Mouse (Mus musculus): ENCODE measurements around the gene Tmem259. TPM values are rescaled to one million over a fixed set of nuclear protein-coding genes. Genes with fewer than 3 reads are reported as not detected.

Gene Tmem259
- polyA plus RNA-seq, 1 experiment from 2014 or later: 145 TPM

- no peak for DNase-seq (ENCODE audit: low read depth, low spot score)
- ChIA-PET POLR2A (interaction anchor here (0.6 to 2.0 kb wide), 5 partner anchors 42 to 117 kb away, joined by 3 to 6 read pairs (median 4); no protein-coding TSS in a partner anchor), CTCF (interaction anchor here (0.7 to 2.1 kb wide), 5 partner anchors 18 to 257 kb away, joined by 3 to 7 read pairs (median 4); partner anchors contain the start of gene Cbarp)
- no peak for ATAC-seq
- in situ Hi-C loops (cut with MboI; ENCODE audit: low pct_unique_long_range_greater_than_20kb): loop anchor here (5.0 to 10.0 kb wide), 4 partner anchors 83 to 265 kb away; partner anchors contain the start of gene Cbarp
- no peak for TF ChIP-seq CTCF (IDR thresholded peaks at IDR 0.05)
- H3K27me3 ChIP-seq: no peaks in the 10 kb centered on the region
These were observed 5.2 kb upstream of the Tmem259 start for GRCm38 (mm10) chr10:79989272-79989786.

- ATAC-seq (no peak), DNase-seq (ENCODE audit: low read depth, low spot score) (no peak)
- ChIA-PET POLR2A (interaction anchor here (0.8 to 2.0 kb wide), 5 partner anchors 65 to 164 kb away, joined by 3 to 5 read pairs (median 3); no protein-coding TSS in a partner anchor), CTCF (interaction anchor here (1.1 to 2.1 kb wide), 2 partner anchors 152 to 176 kb away, joined by 4 to 7 read pairs; partner anchors contain the start of gene Cbarp)
- no peak for TF ChIP-seq CTCF (IDR thresholded peaks at IDR 0.05)
- no peaks in the 10 kb centered on the region for H3K27me3 ChIP-seq
- in situ Hi-C loops (cut with MboI; ENCODE audit: low pct_unique_long_range_greater_than_20kb): loop anchor here (5.0 to 10.0 kb wide), 4 partner anchors 84 to 266 kb away; partner anchors contain the start of gene Cbarp
These were observed 4.6 kb upstream of the Tmem259 start, which contains the start of gene Cnn2 for GRCm38 (mm10) chr10:79988506-79989271. Gene Cnn2, plus strand, starts transcription at chr10:79988584.

GRCm38 (mm10) chr10:79987771-79988505, 3.8 kb upstream of the Tmem259 start:
- ChIA-PET CTCF (interaction anchor here (1.1 to 3.9 kb wide), 6 partner anchors 43 to 177 kb away, joined by 3 to 46 read pairs (median 4); partner anchors contain the start of gene Cbarp), POLR2A (interaction anchor here (0.8 to 2.0 kb wide), 7 partner anchors 66 to 167 kb away, joined by 3 to 5 read pairs (median 4); no protein-coding TSS in a partner anchor)
- H3K27me3 ChIP-seq: no peaks in the 10 kb centered on the region
- DNase-seq (ENCODE audit: low read depth, low spot score) (no peak), ATAC-seq (no peak)
- TF ChIP-seq CTCF (IDR thresholded peaks at IDR 0.05): no peak
- in situ Hi-C loops (cut with MboI; ENCODE audit: low pct_unique_long_range_greater_than_20kb): loop anchor here (5.0 to 10.0 kb wide), 4 partner anchors 84 to 267 kb away; partner anchors contain the start of gene Cbarp

- CTCF ChIA-PET: interaction anchor here (0.9 to 3.9 kb wide), 11 partner anchors 44 to 179 kb away, joined by 3 to 46 read pairs (median 3); partner anchors contain the start of genes Cbarp and Cirbp
- ATAC-seq: no peak
These were observed 2.8 kb upstream of the Tmem259 start for GRCm38 (mm10) chr10:79986963-79987362.

GRCm38 (mm10) chr10:79986232-79986878, 2.2 kb upstream of the Tmem259 start:
- TF ChIP-seq CTCF (IDR thresholded peaks at IDR 0.05): no peak
- no peaks in the 10 kb centered on the region for H3K27me3 ChIP-seq
- ATAC-seq (no peak), DNase-seq (ENCODE audit: low read depth, low spot score) (no peak)
- CTCF ChIA-PET: interaction anchor here (0.9 to 3.9 kb wide), 11 partner anchors 27 to 180 kb away, joined by 3 to 46 read pairs (median 3); partner anchors contain the start of genes Cbarp, Cirbp and Wdr18
- in situ Hi-C loops (cut with MboI; ENCODE audit: low pct_unique_long_range_greater_than_20kb): loop anchor here (5.0 to 10.0 kb wide), 4 partner anchors 86 to 268 kb away; partner anchors contain the start of gene Cbarp
- POLR2A ChIA-PET: interaction anchor here (0.5 to 1.6 kb wide), 12 partner anchors 8 to 179 kb away, joined by 3 to 6 read pairs (median 4); partner anchors contain the start of gene Cbarp

More at GRCm38 (mm10) chr10:79986963-79987362, 2.8 kb upstream of the Tmem259 start:
- DNase-seq (ENCODE audit: low read depth, low spot score): no peak
- POLR2A ChIA-PET: interaction anchor here (0.5 to 1.6 kb wide), 8 partner anchors 65 to 171 kb away, joined by 3 to 6 read pairs (median 4); partner anchors contain the start of gene Cbarp
- in situ Hi-C loops (cut with MboI; ENCODE audit: low pct_unique_long_range_greater_than_20kb): loop anchor here (5.0 to 10.0 kb wide), 4 partner anchors 85 to 268 kb away; partner anchors contain the start of gene Cbarp
- no peak for TF ChIP-seq CTCF (IDR thresholded peaks at IDR 0.05)
- no peaks in the 10 kb centered on the region for H3K27me3 ChIP-seq

- H3K27me3 ChIP-seq: no peaks in the 10 kb centered on the region
- ChIA-PET POLR2A (interaction anchor here (0.5 to 1.6 kb wide), 14 partner anchors 9 to 179 kb away, joined by 3 to 6 read pairs (median 3); partner anchors contain the start of genes Cbarp and Sbno2), CTCF (interaction anchor here (1.0 to 3.9 kb wide), 18 partner anchors 11 to 180 kb away, joined by 3 to 46 read pairs (median 4); partner anchors contain the start of genes Cbarp, Cirbp, Med16 and Wdr18)
- no peak for ATAC-seq
- TF ChIP-seq CTCF (IDR thresholded peaks at IDR 0.05): no peak
- DNase-seq (ENCODE audit: low read depth, low spot score): no peak
- in situ Hi-C loops (cut with MboI; ENCODE audit: low pct_unique_long_range_greater_than_20kb): loop anchor here (5.0 to 10.0 kb wide), 4 partner anchors 87 to 269 kb away; partner anchors contain the start of gene Cbarp
These were observed 1.5 kb upstream of the Tmem259 start for GRCm38 (mm10) chr10:79985334-79986231.

- peak; percentile 86 for ATAC-seq
- in situ Hi-C loops (cut with MboI; ENCODE audit: low pct_unique_long_range_greater_than_20kb): loop anchor here (5.0 to 10.0 kb wide), 4 partner anchors 87 to 270 kb away; partner anchors contain the start of gene Cbarp
- POLR2A ChIA-PET: interaction anchor here (0.5 to 1.6 kb wide), 14 partner anchors 9 to 156 kb away, joined by 3 to 11 read pairs (median 3); partner anchors contain the start of genes Polr2e and Sbno2
- no peak for TF ChIP-seq CTCF (IDR thresholded peaks at IDR 0.05)
- peak; percentile 97 for DNase-seq (ENCODE audit: low read depth, low spot score)
- no peaks in the 10 kb centered on the region for H3K27me3 ChIP-seq
- CTCF ChIA-PET: interaction anchor here (1.0 to 3.9 kb wide), 20 partner anchors 8 to 181 kb away, joined by 3 to 46 read pairs (median 4); partner anchors contain the start of genes Cbarp, Cirbp, Med16 and Wdr18
These were observed 741 bp upstream of the Tmem259 start for GRCm38 (mm10) chr10:79984871-79985270.

GRCm38 (mm10) chr10:79983670-79984069, 460 bp downstream of the Tmem259 start:
- in situ Hi-C loops (cut with MboI; ENCODE audit: low pct_unique_long_range_greater_than_20kb): loop anchor here (10.0 kb wide), 1 partner anchor 271 kb away; no protein-coding TSS in a partner anchor
- no peak for DNase-seq (ENCODE audit: low read depth, low spot score)
- CTCF ChIA-PET: interaction anchor here (1.3 to 3.9 kb wide), 10 partner anchors 9 to 182 kb away, joined by 3 to 46 read pairs (median 5); partner anchors contain the start of genes Cbarp, Cirbp and Med16
- ATAC-seq: no peak
- no peaks in the 10 kb centered on the region for H3K27me3 ChIP-seq
- no peak for TF ChIP-seq CTCF (IDR thresholded peaks at IDR 0.05)
- POLR2A ChIA-PET: interaction anchor here (1.0 to 1.6 kb wide), 4 partner anchors 12 to 136 kb away, joined by 3 to 11 read pairs (median 4); no protein-coding TSS in a partner anchor

Data from Patski (cell line).